Mouse (Mus musculus): Measurements from ENCODE around the gene Ccr7. TPM values are rescaled to one million over a fixed set of nuclear protein-coding genes. Genes with fewer than 3 reads are reported as not detected.

The Ccr7 gene
- polyA plus RNA-seq, 1 experiment, result 19.7 TPM

GRCm38 (mm10) chr11:99101693-99102092 is 53.2 kb downstream of the Ccr7 start:
- H3K4me3 ChIP-seq (replicated peaks; ENCODE audit: extremely low read depth, low read depth, low read length), result no peak overlapping the region
- DNase-seq, result no peak
- WGBS, result 67% methylated on average over 8 of the region's 8 CpGs
- peaks cover 3% of the 10 kb centered on the region; the same call in 1 of the 2 replicates for H3K4me1 ChIP-seq (ENCODE audit: control insufficient read depth, insufficient read depth, low read length)
- TF ChIP-seq POLR2A (IDR thresholded peaks at IDR 0.05; ENCODE audit: borderline replicate concordance, extremely low read depth, low read depth, low read length) (no peak), CTCF (IDR thresholded peaks at IDR 0.05; ENCODE audit: insufficient read depth, low read length) (no peak)

- H3K4me3 ChIP-seq (replicated peaks; ENCODE audit: extremely low read depth, low read depth, low read length), result no peak overlapping the region
These were observed 54.7 kb downstream of the Ccr7 start for GRCm38 (mm10) chr11:99100215-99100614.

GRCm38 (mm10) chr11:99099516-99099915 is 55.4 kb downstream of the Ccr7 start:
- Histone ChIP-seq H3K4me3 (replicated peaks; ENCODE audit: extremely low read depth, low read depth, low read length) (no peak overlapping the region), H3K4me1 (ENCODE audit: control insufficient read depth, insufficient read depth, low read length) (no peaks in the 10 kb centered on the region; the same call in 1 of the 2 replicates)
- WGBS, result 52% methylated on average over 7 of the region's 7 CpGs
- TF ChIP-seq CTCF (IDR thresholded peaks at IDR 0.05; ENCODE audit: insufficient read depth, low read length) (no peak), POLR2A (IDR thresholded peaks at IDR 0.05; ENCODE audit: borderline replicate concordance, extremely low read depth, low read depth, low read length) (no peak)
- DNase-seq, result no peak

More at GRCm38 (mm10) chr11:99100215-99100614, 54.7 kb downstream of the Ccr7 start:
- WGBS, result 68% methylated on average over 5 of the region's 5 CpGs
- no peak for TF ChIP-seq POLR2A (IDR thresholded peaks at IDR 0.05; ENCODE audit: borderline replicate concordance, extremely low read depth, low read depth, low read length)
- TF ChIP-seq CTCF (IDR thresholded peaks at IDR 0.05; ENCODE audit: insufficient read depth, low read length), result no peak
- DNase-seq, result no peak
- H3K4me1 ChIP-seq (ENCODE audit: control insufficient read depth, insufficient read depth, low read length), result peaks cover 3% of the 10 kb centered on the region; the same call in 1 of the 2 replicates

- DNase-seq, result no peak
- Histone ChIP-seq H3K4me1 (ENCODE audit: control insufficient read depth, insufficient read depth, low read length) (no peaks in the 10 kb centered on the region; the same call in 1 of the 2 replicates), H3K4me3 (replicated peaks; ENCODE audit: extremely low read depth, low read depth, low read length) (no peak overlapping the region)
- WGBS, result 90% methylated on average over 9 of the region's 9 CpGs
- TF ChIP-seq POLR2A (IDR thresholded peaks at IDR 0.05; ENCODE audit: borderline replicate concordance, extremely low read depth, low read depth, low read length), result no peak
- TF ChIP-seq CTCF (IDR thresholded peaks at IDR 0.05; ENCODE audit: insufficient read depth, low read length), result no peak
These were observed 56.0 kb downstream of the Ccr7 start for GRCm38 (mm10) chr11:99098924-99099323.

GRCm38 (mm10) chr11:99096996-99097774 is 57.7 kb downstream of the Ccr7 start:
- DNase-seq, result no peak
- H3K4me3 ChIP-seq (replicated peaks; ENCODE audit: extremely low read depth, low read depth, low read length), result no peak overlapping the region
- no peaks in the 10 kb centered on the region; the same call in 1 of the 2 replicates for H3K4me1 ChIP-seq (ENCODE audit: control insufficient read depth, insufficient read depth, low read length)
- no peak for TF ChIP-seq POLR2A (IDR thresholded peaks at IDR 0.05; ENCODE audit: borderline replicate concordance, extremely low read depth, low read depth, low read length)
- 89% methylated on average over 8 of the region's 8 CpGs for WGBS

GRCm38 (mm10) chr11:99096417-99096816 is 58.5 kb downstream of the Ccr7 start:
- 78% methylated on average over 4 of the region's 4 CpGs for WGBS
- Histone ChIP-seq H3K4me3 (replicated peaks; ENCODE audit: extremely low read depth, low read depth, low read length) (no peak overlapping the region), H3K4me1 (ENCODE audit: control insufficient read depth, insufficient read depth, low read length) (no peaks in the 10 kb centered on the region; the same call in 1 of the 2 replicates)
- no peak for TF ChIP-seq POLR2A (IDR thresholded peaks at IDR 0.05; ENCODE audit: borderline replicate concordance, extremely low read depth, low read depth, low read length)
- TF ChIP-seq CTCF (IDR thresholded peaks at IDR 0.05; ENCODE audit: insufficient read depth, low read length), result no peak
- DNase-seq, result no peak

- H3K4me3 ChIP-seq (replicated peaks; ENCODE audit: extremely low read depth, low read depth, low read length), result no peak overlapping the region
- WGBS, result 87% methylated on average over 4 of the region's 4 CpGs
These were observed 59.1 kb downstream of the Ccr7 start for GRCm38 (mm10) chr11:99095759-99096158.

GRCm38 (mm10) chr11:99094911-99095676 is 59.8 kb downstream of the Ccr7 start:
- H3K4me3 ChIP-seq (replicated peaks; ENCODE audit: extremely low read depth, low read depth, low read length), result no peak overlapping the region
- no peaks in the 10 kb centered on the region; the same call in 1 of the 2 replicates for H3K4me1 ChIP-seq (ENCODE audit: control insufficient read depth, insufficient read depth, low read length)
- WGBS, result 33% methylated on average over 2 of the region's 2 CpGs
- DNase-seq, result no peak
- no peak for TF ChIP-seq CTCF (IDR thresholded peaks at IDR 0.05; ENCODE audit: insufficient read depth, low read length)
- no peak for TF ChIP-seq POLR2A (IDR thresholded peaks at IDR 0.05; ENCODE audit: borderline replicate concordance, extremely low read depth, low read depth, low read length)

More at GRCm38 (mm10) chr11:99095759-99096158, 59.1 kb downstream of the Ccr7 start:
- no peaks in the 10 kb centered on the region; the same call in 1 of the 2 replicates for H3K4me1 ChIP-seq (ENCODE audit: control insufficient read depth, insufficient read depth, low read length)
- TF ChIP-seq CTCF (IDR thresholded peaks at IDR 0.05; ENCODE audit: insufficient read depth, low read length) (no peak), POLR2A (IDR thresholded peaks at IDR 0.05; ENCODE audit: borderline replicate concordance, extremely low read depth, low read depth, low read length) (no peak)
- no peak for DNase-seq

Other genes starting within 250 kb of the Ccr7 start
- gene Cdc6, start 247.3 kb downstream of the Ccr7 start, polyA plus RNA-seq (2012; rRNA removed), result 0.16 and 0.25 TPM in 2 replicates
- 59.0 and 62.2 TPM in 2 replicates for gene Rara, start 227.3 kb downstream of the Ccr7 start, polyA plus RNA-seq (2012; rRNA removed)
- 0.29 and 0.40 TPM in 2 replicates for gene Gjd3, start 172.1 kb downstream of the Ccr7 start, polyA plus RNA-seq (2012; rRNA removed)
- gene Top2a, start 130.9 kb downstream of the Ccr7 start, polyA plus RNA-seq (2012; rRNA removed), result 0.58 and 1.4 TPM in 2 replicates
- 459 and 481 TPM in 2 replicates for gene Igfbp4, start 113.8 kb downstream of the Ccr7 start, polyA plus RNA-seq (2012; rRNA removed)
- gene Tns4, start 65.8 kb downstream of the Ccr7 start, polyA plus RNA-seq (2012; rRNA removed), result 2.9 and 4.9 TPM in 2 replicates
- gene Smarce1, start 75.9 kb upstream of the Ccr7 start, polyA plus RNA-seq (2012; rRNA removed), result 19.3 and 20.8 TPM in 2 replicates
- 0.11 and 0.12 TPM in 2 replicates for gene Krt222, start 89.0 kb upstream of the Ccr7 start, polyA plus RNA-seq (2012; rRNA removed)
- not detected in 2 replicates for gene Krt24, start 130.2 kb upstream of the Ccr7 start, polyA plus RNA-seq (2012; rRNA removed)
- not detected in 2 replicates for gene Krt25, start 167.9 kb upstream of the Ccr7 start, polyA plus RNA-seq (2012; rRNA removed)
- gene Krt26, start 182.9 kb upstream of the Ccr7 start, polyA plus RNA-seq (2012; rRNA removed), result not detected in 2 replicates
- gene Krt27, start 196.0 kb upstream of the Ccr7 start, polyA plus RNA-seq (2012; rRNA removed), result not detected in 2 replicates
- gene Krt28, start 219.8 kb upstream of the Ccr7 start, polyA plus RNA-seq (2012; rRNA removed), result 0.11 and 0.15 TPM in 2 replicates
- gene Krt10, start 234.3 kb upstream of the Ccr7 start, polyA plus RNA-seq (2012; rRNA removed), result 1.0 and 1.1 TPM in 2 replicates

All from lung, adult 2 months (tissue).